Mouse (Mus musculus): ENCODE results near the gene Wnt3a. TPM values are rescaled to one million over a fixed set of nuclear protein-coding genes. Genes with fewer than 3 reads are reported as not detected.
"Not testable (repeated sequence)": the region's sequence is repeated elsewhere in the genome, so short reads cannot be mapped to it uniquely, and the experiment has no call there.

Gene Wnt3a
- polyA plus RNA-seq, 1 experiment = not detected

- no peak for DNase-seq (ENCODE audit: low read depth, low spot score)
Observed at GRCm38 (mm10) chr11:59226787-59227603, 63.6 kb downstream of the Wnt3a start.

GRCm38 (mm10) chr11:59226251-59226650 lies 64.3 kb downstream of the Wnt3a start:
- no peak for DNase-seq (ENCODE audit: low read depth, low spot score)
- 9% methylated on average over 3 of the region's 3 CpGs for WGBS

More at GRCm38 (mm10) chr11:59226787-59227603, 63.6 kb downstream of the Wnt3a start:
- under 1% methylated on average over 21 of the region's 21 CpGs for WGBS

GRCm38 (mm10) chr11:59225167-59225566 lies 65.4 kb downstream of the Wnt3a start:
- WGBS = 30% methylated on average over 2 of the region's 2 CpGs
- no peak for DNase-seq (ENCODE audit: low read depth, low spot score)

GRCm38 (mm10) chr11:59224470-59224869 lies 66.1 kb downstream of the Wnt3a start:
- 11% methylated on average over 2 of the region's 2 CpGs for WGBS
- DNase-seq (ENCODE audit: low read depth, low spot score) = no peak

GRCm38 (mm10) chr11:59224025-59224424 lies 66.5 kb downstream of the Wnt3a start:
- no peak for DNase-seq (ENCODE audit: low read depth, low spot score)
- 57% methylated on average over 3 of the region's 3 CpGs for WGBS

- no peak for DNase-seq (ENCODE audit: low read depth, low spot score)
- WGBS = 55% methylated on average over 4 of the region's 4 CpGs
Observed at GRCm38 (mm10) chr11:59222306-59222705, 68.2 kb downstream of the Wnt3a start.

GRCm38 (mm10) chr11:59221604-59222003 lies 68.9 kb downstream of the Wnt3a start:
- no peak for DNase-seq (ENCODE audit: low read depth, low spot score)

- no peak for DNase-seq (ENCODE audit: low read depth, low spot score)
Observed at GRCm38 (mm10) chr11:59219064-59219463, 71.5 kb downstream of the Wnt3a start.

- 30% methylated on average over 4 of the region's 4 CpGs for WGBS
- DNase-seq (ENCODE audit: low read depth, low spot score) = peak; percentile 81
Observed at GRCm38 (mm10) chr11:59218389-59218998, 72.1 kb downstream of the Wnt3a start.

GRCm38 (mm10) chr11:59216955-59217354 lies 73.6 kb downstream of the Wnt3a start:
- WGBS = 59% methylated on average over 3 of the region's 3 CpGs
- no peak for DNase-seq (ENCODE audit: low read depth, low spot score)

GRCm38 (mm10) chr11:59212892-59213494 lies 77.6 kb downstream of the Wnt3a start:
- 86% methylated on average over 12 of the region's 12 CpGs for WGBS
- DNase-seq (ENCODE audit: low read depth, low spot score) = no peak

GRCm38 (mm10) chr11:59212320-59212719 lies 78.2 kb downstream of the Wnt3a start:
- whole genome bisulfite sequencing = 68% methylated on average over 12 of the region's 12 CpGs
- DNase-seq (ENCODE audit: low read depth, low spot score) = not testable (repeated sequence)

- 86% methylated on average over 9 of the region's 9 CpGs for WGBS
Observed at GRCm38 (mm10) chr11:59211561-59211960, 79.0 kb downstream of the Wnt3a start.

GRCm38 (mm10) chr11:59210020-59210419 lies 80.5 kb downstream of the Wnt3a start:
- WGBS = 72% methylated on average over 4 of the region's 4 CpGs
- DNase-seq (ENCODE audit: low read depth, low spot score) = no peak

More at GRCm38 (mm10) chr11:59211561-59211960, 79.0 kb downstream of the Wnt3a start:
- not testable (repeated sequence) for DNase-seq (ENCODE audit: low read depth, low spot score)

GRCm38 (mm10) chr11:59209580-59209979 lies 81.0 kb downstream of the Wnt3a start:
- no peak for DNase-seq (ENCODE audit: low read depth, low spot score)
- WGBS = 55% methylated on average over 5 of the region's 5 CpGs

GRCm38 (mm10) chr11:59209003-59209441 lies 81.5 kb downstream of the Wnt3a start:
- 7% methylated on average over 18 of the region's 18 CpGs for WGBS
- DNase-seq (ENCODE audit: low read depth, low spot score) = no peak

GRCm38 (mm10) chr11:59208153-59208831 lies 82.3 kb downstream of the Wnt3a start, which contains the start of gene 2310033P09Rik:
Gene 2310033P09Rik, plus strand, starts transcription at chr11:59208321.
- no peak for DNase-seq (ENCODE audit: low read depth, low spot score)
- WGBS = under 1% methylated on average over 67 of the region's 67 CpGs

GRCm38 (mm10) chr11:59202081-59202995 lies 88.2 kb downstream of the Wnt3a start, which contains the start of gene Mrpl55:
Gene Mrpl55, plus strand, starts transcription at chr11:59202486.
- DNase-seq (ENCODE audit: low read depth, low spot score) = peak; percentile 85
- under 1% methylated on average over 63 of the region's 63 CpGs for whole genome bisulfite sequencing

Data from large intestine, adult 2 months (tissue).